Mouse (Mus musculus) yolk sac, embryonic 10.5 days (tissue): ENCODE results near the gene Vmn2r117.
"Not testable (repeated sequence)": the region's sequence is repeated elsewhere in the genome, so short reads cannot be mapped to it uniquely, and the experiment has no call there.

ENCODE experiments used
- DNase-seq: peaks from one replicate; pipeline ENCODE4 v3.0.0-alpha.2; 2017; ENCODE audit warnings: low spot score

Gene Vmn2r117

GRCm38 (mm10) chr17:23479599-23479998 lies at the start of gene Vmn2r117:
Gene Vmn2r117 (minus strand): TSS chr17:23479699.
- DNase-seq, result not testable (repeated sequence)

GRCm38 (mm10) chr17:23522941-23523732 lies 43.6 kb upstream of the Vmn2r117 start:
- DNase-seq, result not testable (repeated sequence)

GRCm38 (mm10) chr17:23518701-23519423 lies 39.4 kb upstream of the Vmn2r117 start:
- DNase-seq, result no peak

- peak; percentile 1 for DNase-seq
Measured at GRCm38 (mm10) chr17:23433150-23433679, 46.3 kb downstream of the Vmn2r117 start.
